Mouse (Mus musculus) layer of hippocampus, postnatal 10 days (tissue): ENCODE results near the gene Krt78. TPM values are rescaled to one million over a fixed set of nuclear protein-coding genes. Genes with fewer than 3 reads are reported as not detected.

Experiments
- total RNA-seq, 2 experiments: library from RNA; stranded (reverse); gene quantifications; 2 replicates each; pipeline ENCODE4 v1.2.3; 2021

The Krt78 gene
- total RNA-seq, 2 experiments from 2014 or later: not detected

Other genes with a start within 250 kb of the Krt78 start
- gene Krt5, start 241.4 kb downstream of the Krt78 start, total RNA-seq: not detected
- not detected for gene Krt71, start 211.2 kb downstream of the Krt78 start, total RNA-seq
- not detected for gene Krt72, start 167.8 kb downstream of the Krt78 start, total RNA-seq
- 1 to 10 TPM; 2.7 to 4.4 TPM for gene Krt73, start 151.9 kb downstream of the Krt78 start, total RNA-seq
- 1 to 10 TPM; 2.0 to 2.1 TPM for gene Krt2, start 136.1 kb downstream of the Krt78 start, total RNA-seq
- gene Krt1, start 103.5 kb downstream of the Krt78 start, total RNA-seq: 1 to 10 TPM; 5.4 to 6.9 TPM
- 10 to 100 TPM in 1 of 2 experiments, 1 to 10 TPM in 1; 9.5 to 10.4 TPM for gene Krt77, start 84.6 kb downstream of the Krt78 start, total RNA-seq
- not detected for gene Krt76, start 61.4 kb downstream of the Krt78 start, total RNA-seq
- not detected for gene Krt4, start 29.6 kb downstream of the Krt78 start, total RNA-seq
- under 1 TPM; 0.34 to 0.51 TPM for gene Krt79, start 14.0 kb downstream of the Krt78 start, total RNA-seq
- under 1 TPM in 1 of 2 experiments, not detected in 1; 0.71 TPM for gene Krt8, start 50.2 kb upstream of the Krt78 start, total RNA-seq
- gene Krt18, start 73.9 kb upstream of the Krt78 start, total RNA-seq: 1 to 10 TPM in 1 of 2 experiments, under 1 TPM in 1; 0.85 to 1.6 TPM
- 100 to 1,000 TPM; 178 to 181 TPM for gene Eif4b, start 119.5 kb upstream of the Krt78 start, total RNA-seq
- gene Tns2, start 146.1 kb upstream of the Krt78 start, total RNA-seq: 10 to 100 TPM; 13.4 to 16.8 TPM
- 100 to 1,000 TPM; 148 to 163 TPM for gene Spryd3, start 181.9 kb upstream of the Krt78 start, total RNA-seq
- gene Igfbp6, start 190.1 kb upstream of the Krt78 start, total RNA-seq: 1 to 10 TPM; 2.3 to 3.1 TPM
- gene Soat2, start 196.2 kb upstream of the Krt78 start, total RNA-seq: not detected
- 10 to 100 TPM; 64.4 to 68.3 TPM for gene Zfp740, start 249.0 kb upstream of the Krt78 start, total RNA-seq